Mouse (Mus musculus): ENCODE data around the gene Adm. TPM values are rescaled to one million over a fixed set of nuclear protein-coding genes. Genes with fewer than 3 reads are reported as not detected.
"Not testable (repeated sequence)": the region's sequence is repeated elsewhere in the genome, so short reads cannot be mapped to it uniquely, and the experiment has no call there.

The Adm gene
- polyA plus RNA-seq, 1 experiment = not detected

GRCm38 (mm10) chr7:110638305-110639110 is 11.0 kb downstream of the Adm start:
- no peak for TF ChIP-seq TAL1 (IDR thresholded peaks at IDR 0.05; ENCODE audit: low read length)
- no peak for TF ChIP-seq GATA1 (IDR thresholded peaks at IDR 0.05; ENCODE audit: low read length)
- no peaks in the 10 kb centered on the region for H3K9me3 ChIP-seq (ENCODE audit: control insufficient read depth, low read length)
- no peaks in the 10 kb centered on the region for H3K4me1 ChIP-seq (ENCODE audit: control insufficient read depth)
- no peaks in the 10 kb centered on the region for H3K27me3 ChIP-seq (ENCODE audit: control insufficient read depth)
- H3K4me3 ChIP-seq (replicated peaks) = no peak overlapping the region
- no peaks in the 10 kb centered on the region for H3K36me3 ChIP-seq (ENCODE audit: control insufficient read depth)

GRCm38 (mm10) chr7:110639291-110639915 is 11.9 kb downstream of the Adm start:
- H3K36me3 ChIP-seq (ENCODE audit: control insufficient read depth) = no peaks in the 10 kb centered on the region
- TF ChIP-seq TAL1 (IDR thresholded peaks at IDR 0.05; ENCODE audit: low read length) (no peak), GATA1 (IDR thresholded peaks at IDR 0.05; ENCODE audit: low read length) (no peak)
- no peak overlapping the region for H3K4me3 ChIP-seq (replicated peaks)
- no peaks in the 10 kb centered on the region for H3K4me1 ChIP-seq (ENCODE audit: control insufficient read depth)
- H3K9me3 ChIP-seq (ENCODE audit: control insufficient read depth, low read length) = no peaks in the 10 kb centered on the region
- H3K27me3 ChIP-seq (ENCODE audit: control insufficient read depth) = no peaks in the 10 kb centered on the region

DNA sequence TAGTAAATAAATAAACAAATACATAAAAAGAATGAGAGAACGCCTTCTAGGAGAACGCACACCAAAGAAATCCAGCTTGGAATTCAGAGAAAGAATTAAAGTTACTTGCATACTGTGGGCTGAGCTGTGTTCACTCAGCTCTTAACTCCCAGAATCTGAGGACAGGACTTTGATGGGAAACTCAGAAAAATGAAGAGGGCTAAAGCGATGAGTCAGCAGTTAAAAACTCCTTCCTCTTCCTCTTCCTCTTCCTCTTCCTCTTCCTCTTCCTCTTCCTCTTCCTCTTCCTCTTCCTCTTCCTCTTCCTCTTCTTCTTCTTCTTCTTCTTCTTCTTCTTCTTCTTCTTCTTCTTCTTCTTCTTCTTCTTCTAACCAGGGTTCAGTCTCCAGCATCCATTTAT is 12.5 kb downstream of the Adm start:
- H3K4me3 ChIP-seq (replicated peaks); H3K27me3 ChIP-seq (ENCODE audit: control insufficient read depth); H3K36me3 ChIP-seq (ENCODE audit: control insufficient read depth); H3K4me1 ChIP-seq (ENCODE audit: control insufficient read depth); H3K9me3 ChIP-seq (ENCODE audit: control insufficient read depth, low read length): not testable (repeated sequence)

GRCm38 (mm10) chr7:110645311-110645710 is 17.9 kb downstream of the Adm start:
- H3K4me3 ChIP-seq (replicated peaks) = no peak overlapping the region
- H3K9me3 ChIP-seq (ENCODE audit: control insufficient read depth, low read length) = peaks cover 6% of the 10 kb centered on the region
- no peaks in the 10 kb centered on the region for H3K36me3 ChIP-seq (ENCODE audit: control insufficient read depth)
- TF ChIP-seq GATA1 (IDR thresholded peaks at IDR 0.05; ENCODE audit: low read length) = no peak
- no peak for TF ChIP-seq TAL1 (IDR thresholded peaks at IDR 0.05; ENCODE audit: low read length)
- no peaks in the 10 kb centered on the region for H3K4me1 ChIP-seq (ENCODE audit: control insufficient read depth)
- no peaks in the 10 kb centered on the region for H3K27me3 ChIP-seq (ENCODE audit: control insufficient read depth)

- Histone ChIP-seq H3K9me3 (ENCODE audit: control insufficient read depth, low read length) (peaks cover 6% of the 10 kb centered on the region), H3K27me3 (ENCODE audit: control insufficient read depth) (no peaks in the 10 kb centered on the region), H3K4me3 (replicated peaks) (no peak overlapping the region), H3K4me1 (ENCODE audit: control insufficient read depth) (no peaks in the 10 kb centered on the region), H3K36me3 (ENCODE audit: control insufficient read depth) (no peaks in the 10 kb centered on the region)
- TF ChIP-seq TAL1 (IDR thresholded peaks at IDR 0.05; ENCODE audit: low read length) (no peak), GATA1 (IDR thresholded peaks at IDR 0.05; ENCODE audit: low read length) (no peak)
Measured at GRCm38 (mm10) chr7:110645859-110646258, 18.4 kb downstream of the Adm start.

DNA sequence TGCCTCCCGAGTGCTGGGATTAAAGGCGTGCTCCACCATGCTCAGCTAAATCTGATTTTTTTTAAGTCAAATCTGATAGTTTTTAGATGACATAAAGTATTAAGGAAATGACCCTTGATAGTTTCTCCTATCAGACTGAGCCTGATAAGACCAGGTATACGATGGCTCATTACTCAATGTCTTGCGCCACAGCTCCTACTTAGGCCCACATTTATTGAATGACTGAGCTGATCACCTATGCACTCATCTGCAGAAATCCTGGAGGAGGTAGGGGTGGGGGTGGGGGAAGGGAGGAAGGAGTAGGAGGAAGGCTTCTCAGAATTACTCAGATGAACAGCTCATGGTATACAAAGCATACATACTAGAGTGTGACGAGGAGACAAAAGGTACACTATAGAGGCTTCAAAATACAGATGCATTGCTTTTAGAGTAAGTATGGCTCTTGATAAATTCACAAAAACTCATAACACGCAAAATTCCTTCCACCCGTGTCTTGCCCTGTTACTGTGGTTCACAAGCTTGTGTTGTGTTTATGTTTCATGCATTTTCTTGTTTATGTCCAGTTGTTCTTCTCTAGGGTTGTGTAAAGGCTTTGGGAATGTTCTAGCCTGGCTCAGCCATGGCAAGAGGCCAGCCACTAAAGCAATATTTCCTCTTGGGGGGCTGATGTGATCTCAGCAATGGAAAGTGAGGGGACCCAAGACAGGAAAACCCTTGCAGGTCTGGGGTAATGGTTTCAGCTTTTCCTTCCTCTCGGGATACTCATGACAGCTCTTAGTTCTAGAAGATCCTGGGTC is 19.3 kb downstream of the Adm start:
- H3K4me3 ChIP-seq (replicated peaks) = no peak overlapping the region
- H3K9me3 ChIP-seq (ENCODE audit: control insufficient read depth, low read length) = peaks cover 6% of the 10 kb centered on the region
- H3K36me3 ChIP-seq (ENCODE audit: control insufficient read depth) = no peaks in the 10 kb centered on the region
- no peaks in the 10 kb centered on the region for H3K4me1 ChIP-seq (ENCODE audit: control insufficient read depth)
- TF ChIP-seq GATA1 (IDR thresholded peaks at IDR 0.05; ENCODE audit: low read length) (no peak), TAL1 (IDR thresholded peaks at IDR 0.05; ENCODE audit: low read length) (no peak)
- H3K27me3 ChIP-seq (ENCODE audit: control insufficient read depth) = no peaks in the 10 kb centered on the region

DNA sequence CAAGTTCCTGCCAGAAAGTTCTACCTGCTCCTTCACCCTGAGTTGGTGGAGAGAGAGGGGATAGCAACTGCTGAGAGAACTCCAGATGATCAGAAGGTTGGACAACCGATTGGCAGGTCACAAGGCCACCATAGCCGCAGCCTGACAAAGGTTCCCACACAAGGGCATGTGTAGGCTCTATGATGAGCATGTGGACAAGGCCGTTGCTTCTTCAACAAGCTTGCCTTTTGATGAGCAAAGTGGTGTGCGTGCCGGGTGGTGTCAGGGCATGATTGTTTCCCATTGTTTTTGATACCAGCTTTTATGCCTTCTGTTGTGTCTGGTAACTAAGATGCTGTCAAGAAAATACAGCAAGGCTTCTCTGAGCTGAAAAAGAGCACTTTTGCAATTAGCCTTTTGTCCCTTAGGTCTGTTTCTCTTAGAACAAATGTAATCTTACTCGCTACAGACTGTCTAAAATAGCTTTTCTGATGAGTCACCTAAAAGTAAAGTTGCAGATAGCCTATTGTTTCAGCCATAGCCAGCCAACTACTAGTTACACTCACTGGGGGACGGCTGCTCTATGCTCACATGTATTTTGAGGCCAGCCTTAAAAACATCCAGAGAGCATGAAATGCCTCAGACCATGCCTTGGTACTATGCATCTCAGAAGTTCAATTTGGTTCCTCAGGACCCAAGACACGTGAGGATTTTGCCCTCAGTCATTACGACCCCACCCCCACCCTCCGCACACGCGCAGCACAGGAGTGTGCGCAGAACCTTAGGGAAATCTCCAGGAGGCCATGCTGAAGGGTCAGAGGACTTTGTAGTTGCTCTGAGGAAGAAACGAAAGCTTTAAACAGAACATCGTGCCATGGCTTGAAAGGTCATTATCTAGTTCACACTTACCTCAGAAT is 20.3 kb downstream of the Adm start:
- no peak for TF ChIP-seq TAL1 (IDR thresholded peaks at IDR 0.05; ENCODE audit: low read length)
- Histone ChIP-seq H3K27me3 (ENCODE audit: control insufficient read depth) (no peaks in the 10 kb centered on the region), H3K4me1 (ENCODE audit: control insufficient read depth) (no peaks in the 10 kb centered on the region), H3K4me3 (replicated peaks) (no peak overlapping the region), H3K36me3 (ENCODE audit: control insufficient read depth) (no peaks in the 10 kb centered on the region), H3K9me3 (ENCODE audit: control insufficient read depth, low read length) (peaks cover 6% of the 10 kb centered on the region)

- H3K36me3 ChIP-seq (ENCODE audit: control insufficient read depth) = no peaks in the 10 kb centered on the region
- H3K4me1 ChIP-seq (ENCODE audit: control insufficient read depth) = no peaks in the 10 kb centered on the region
- no peaks in the 10 kb centered on the region for H3K27me3 ChIP-seq (ENCODE audit: control insufficient read depth)
- H3K9me3 ChIP-seq (ENCODE audit: control insufficient read depth, low read length) = peaks cover 6% of the 10 kb centered on the region
- no peak overlapping the region for H3K4me3 ChIP-seq (replicated peaks)
- TF ChIP-seq GATA1 (IDR thresholded peaks at IDR 0.05; ENCODE audit: low read length) (no peak), TAL1 (IDR thresholded peaks at IDR 0.05; ENCODE audit: low read length) (no peak)
Measured at GRCm38 (mm10) chr7:110648455-110649085, 21.1 kb downstream of the Adm start.

Data from erythroblast, embryonic 14.5 days (primary cell).